Mouse (Mus musculus) liver, embryonic 16.5 days (tissue): ENCODE data around the gene Fam117b. TPM values are rescaled to one million over a fixed set of nuclear protein-coding genes. Genes with fewer than 3 reads are reported as not detected.

ENCODE experiments used
- polyA plus RNA-seq: library from polyadenylated mRNA; unstranded; fragments of >200 nt; fragmentation: Nextera tagmentation; extraction: Ambion mirVana; gene quantifications from 2 replicates; pipeline ENCODE4 v1.2.1, GENCODE M21; 2015

The Fam117b gene
- polyA plus RNA-seq, 1 experiment from 2014 or later = 1.1 TPM

Other genes starting within 250 kb of the Fam117b start
- 90.3 and 117 TPM in 2 replicates for gene Sumo1, start 242.2 kb upstream of the Fam117b start, polyA plus RNA-seq
- 87.7 and 97.4 TPM in 2 replicates for gene Nop58, start 228.0 kb upstream of the Fam117b start, polyA plus RNA-seq
- gene Bmpr2, start 149.6 kb upstream of the Fam117b start, polyA plus RNA-seq = 0.87 and 0.88 TPM in 2 replicates
- gene Ica1l, start 130.2 kb downstream of the Fam117b start, polyA plus RNA-seq = 0.11 and 0.14 TPM in 2 replicates
- 1.9 TPM in 2 replicates for gene Carf, start 185.2 kb downstream of the Fam117b start, polyA plus RNA-seq
- 24.2 and 27.1 TPM in 2 replicates for gene Wdr12, start 185.6 kb downstream of the Fam117b start, polyA plus RNA-seq